Mouse (Mus musculus): Measurements from ENCODE around the gene Sardh.
A peak's percentile ranks its signal among the peaks of the same experiment; 100 is the strongest.

DNA sequence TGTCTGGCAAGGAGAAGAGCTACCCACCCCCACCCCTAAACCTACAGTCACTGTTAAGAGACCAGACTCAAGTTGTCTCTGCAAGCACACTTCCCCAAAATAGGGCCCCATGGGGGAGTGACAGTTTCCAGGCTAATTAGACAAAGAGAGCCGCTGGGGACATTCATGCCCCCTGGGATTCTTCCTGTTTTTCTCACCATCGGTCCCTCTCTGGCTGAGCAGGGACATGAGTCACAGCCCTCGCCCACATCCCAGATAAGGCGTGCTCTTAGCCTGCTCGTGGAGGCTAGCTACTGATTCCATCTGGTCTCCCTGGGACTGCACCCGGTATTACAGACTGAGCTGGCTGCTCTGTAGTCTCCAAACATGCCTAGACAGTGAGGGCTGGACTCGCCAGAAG, 15.8 kb downstream of the Sardh start:
- TF ChIP-seq ZMIZ1 (IDR thresholded peaks at IDR 0.05; ENCODE audit: low read depth, low read length) (no peak), MYC (IDR thresholded peaks at IDR 0.05; ENCODE audit: low read depth, low read length) (no peak), POLR2A (IDR thresholded peaks at IDR 0.05; ENCODE audit: low read depth, low read length) (no peak), KAT2A (IDR thresholded peaks at IDR 0.05; ENCODE audit: insufficient replicate concordance, low read length) (peak; percentile 67; the same call in 1 of the 2 replicates), MAX (IDR thresholded peaks at IDR 0.05; ENCODE audit: low read length) (0 out of 2 replicates have a peak, but pooled peaks have one; percentile 30), CTCF (conservative IDR thresholded peaks at IDR 0.05 in 1 of 2, IDR thresholded peaks at IDR 0.05 in 1 of 2; ENCODE audit: low read depth in 2 of 2, low read length in 2 of 2) (no peak), GABPA (IDR thresholded peaks at IDR 0.05; ENCODE audit: insufficient replicate concordance, low read depth, low read length) (no peak), E2F4 (IDR thresholded peaks at IDR 0.05; ENCODE audit: insufficient replicate concordance, low read depth, low read length) (no peak), POLR2AphosphoS2 (IDR thresholded peaks at IDR 0.05; ENCODE audit: low read depth, low read length) (no peak), ZC3H11A (IDR thresholded peaks at IDR 0.05; ENCODE audit: low read depth, low read length) (no peak), MAFK (IDR thresholded peaks at IDR 0.05; ENCODE audit: insufficient replicate concordance, low read length) (no peak), RAD21 (IDR thresholded peaks at IDR 0.05; ENCODE audit: low read depth, low read length) (no peak; the same call in 1 of the 2 replicates), ETS1 (conservative IDR thresholded peaks at IDR 0.05; ENCODE audit: low read depth, low read length) (peak; percentile 67)
